Mouse (Mus musculus) hindbrain, postnatal 0 days (tissue): Measurements from ENCODE around the gene Ninl. TPM values are rescaled to one million over a fixed set of nuclear protein-coding genes. Genes with fewer than 3 reads are reported as not detected.

Source experiments
- ATAC-seq: fragments of 200-750 bp; cut with Nextera tagmentation; 2 replicates; pipeline ENCODE4 v1.8.0; 2017; ENCODE audit warnings: mild to moderate bottlenecking, moderate TSS enrichment, moderate library complexity
- DNase-seq: peaks from one replicate; pipeline ENCODE4 v3.0.0-alpha.2; 2015; ENCODE audit warnings: low spot score
- H3K27ac ChIP-seq: fragments of 300-500 bp; sonication (generic); 2 replicates; pipeline ENCODE4 v1.5.1; 2014; ENCODE audit warnings: mild to moderate bottlenecking
- H3K27me3 ChIP-seq: fragments of 300-500 bp; sonication (generic); 2 replicates; pipeline ENCODE4 v1.6.1; 2014; ENCODE audit warnings: low read length, mixed read lengths; ENCODE audit not compliant: insufficient read depth
- H3K36me3 ChIP-seq: fragments of 300-500 bp; sonication (generic); 2 replicates; pipeline ENCODE4 v1.6.1; 2014; ENCODE audit warnings: low read length, mixed read lengths; ENCODE audit not compliant: insufficient read depth
- H3K4me1 ChIP-seq: fragments of 300-500 bp; sonication (generic); 2 replicates; pipeline ENCODE4 v1.6.1; 2014; ENCODE audit warnings: antibody characterized with exemption, low read length, mixed read lengths; ENCODE audit not compliant: insufficient read depth
- H3K4me2 ChIP-seq: fragments of 300-500 bp; sonication (generic); 2 replicates; pipeline ENCODE4 v1.6.1; 2014; ENCODE audit warnings: low read depth, mild to moderate bottlenecking, low read length, moderate library complexity, mixed read lengths
- H3K4me3 ChIP-seq: fragments of 300-500 bp; sonication (generic); 2 replicates; pipeline ENCODE4 v1.5.1; 2014; ENCODE audit warnings: low read length
- H3K9ac ChIP-seq: fragments of 300-500 bp; sonication (generic); replicated peaks from 2 replicates; pipeline ENCODE4 v1.6.1; 2014; ENCODE audit warnings: mild to moderate bottlenecking, low read length, moderate library complexity, mixed read lengths
- H3K9me3 ChIP-seq: fragments of 300-500 bp; sonication (generic); 2 replicates; pipeline ENCODE4 v1.6.1; 2016; ENCODE audit warnings: low read length, mixed read lengths
- CTCF ChIP-seq: IDR thresholded peaks from 2 replicates; pipeline ENCODE4 v1.5.1; 2016; ENCODE audit warnings: antibody characterized with exemption, control low read depth, low read depth
- WGBS: fragments of 180-500 bp; shearing (Covaris S2); extraction: QIAGEN DNeasy Blood & Tissue Kit; methylation state at CpG from one replicate; pipeline ENCODE4 v1.1.7; 2014; 5-methylcytosine and 5-hydroxymethylcytosine counted together
- polyA plus RNA-seq: library from polyadenylated mRNA; unstranded; fragments of >200 nt; fragmentation: Nextera tagmentation; extraction: Ambion mirVana; gene quantifications from 2 replicates; pipeline ENCODE4 v1.2.1, GENCODE M21; 2015
- total RNA-seq: library from RNA; depleted of rRNA; stranded (reverse); fragments of >200 nt; gene quantifications from 2 replicates; pipeline ENCODE4 v1.2.3, GENCODE M21; 2014

Gene Ninl
- total and polyA plus RNA-seq, 2 experiments from 2014 or later: 2.7 to 3.1 TPM

- no peak for TF ChIP-seq CTCF
- ATAC-seq: no peak
- Histone ChIP-seq H3K9ac (no peak overlapping the region), H3K4me1 (no peaks in the 10 kb centered on the region), H3K9me3 (no peaks in the 10 kb centered on the region), H3K27ac (no peak overlapping the region), H3K27me3 (no peaks in the 10 kb centered on the region), H3K36me3 (no peaks in the 10 kb centered on the region), H3K4me2 (no peak overlapping the region), H3K4me3 (no peak overlapping the region)
- DNase-seq: no peak
- WGBS: 94% methylated on average over 5 of the region's 5 CpGs
Observed at GRCm38 (mm10) chr2:150944017-150944416, 95.2 kb downstream of the Ninl start.

- H3K36me3 ChIP-seq: 0 out of 2 replicates have a peak, but pooled peaks cover 8% of the 10 kb centered on the region
- no peak overlapping the region for H3K9ac ChIP-seq
- no peak for DNase-seq
- H3K4me3 ChIP-seq: no peak overlapping the region
- H3K27ac ChIP-seq: no peak overlapping the region
- no peaks in the 10 kb centered on the region for H3K9me3 ChIP-seq
- ATAC-seq: no peak
- H3K4me2 ChIP-seq: no peak overlapping the region
- H3K27me3 ChIP-seq: no peaks in the 10 kb centered on the region
- H3K4me1 ChIP-seq: no peaks in the 10 kb centered on the region
- 96% methylated on average over 4 of the region's 4 CpGs for WGBS
- TF ChIP-seq CTCF: no peak
Observed at GRCm38 (mm10) chr2:150934659-150935058, 104.5 kb downstream of the Ninl start.

- TF ChIP-seq CTCF: no peak
- DNase-seq: no peak
- no peak overlapping the region for H3K4me3 ChIP-seq
- H3K27ac ChIP-seq: no peak overlapping the region
- ATAC-seq: no peak
- no peaks in the 10 kb centered on the region for H3K9me3 ChIP-seq
- no peak overlapping the region for H3K4me2 ChIP-seq
- 0 out of 2 replicates have a peak, but pooled peaks cover 8% of the 10 kb centered on the region for H3K36me3 ChIP-seq
- H3K9ac ChIP-seq: no peak overlapping the region
- no peaks in the 10 kb centered on the region for H3K27me3 ChIP-seq
- WGBS: 84% methylated on average over 19 of the region's 19 CpGs
- no peaks in the 10 kb centered on the region for H3K4me1 ChIP-seq
Observed at GRCm38 (mm10) chr2:150933482-150933881, 105.7 kb downstream of the Ninl start.

GRCm38 (mm10) chr2:150930806-150931205 is 108.4 kb downstream of the Ninl start:
- no peaks in the 10 kb centered on the region for H3K4me1 ChIP-seq
- H3K9ac ChIP-seq: no peak overlapping the region
- 41% methylated on average over 3 of the region's 3 CpGs for WGBS
- 0 out of 2 replicates have a peak, but pooled peaks cover 6% of the 10 kb centered on the region for H3K36me3 ChIP-seq
- H3K9me3 ChIP-seq: no peaks in the 10 kb centered on the region
- no peaks in the 10 kb centered on the region for H3K27me3 ChIP-seq
- DNase-seq (peak; percentile 46), ATAC-seq (peak; percentile 35; the same call in 1 of the 2 replicates)
- no peak overlapping the region for H3K4me3 ChIP-seq
- no peak overlapping the region for H3K4me2 ChIP-seq
- no peak for TF ChIP-seq CTCF
- no peak overlapping the region for H3K27ac ChIP-seq

- Histone ChIP-seq H3K4me1 (no peaks in the 10 kb centered on the region), H3K9ac (no peak overlapping the region), H3K36me3 (no peaks in the 10 kb centered on the region), H3K9me3 (no peaks in the 10 kb centered on the region), H3K27ac (no peak overlapping the region), H3K27me3 (no peaks in the 10 kb centered on the region), H3K4me3 (no peak overlapping the region), H3K4me2 (no peak overlapping the region)
- DNase-seq (no peak), ATAC-seq (no peak)
- 88% methylated on average over 6 of the region's 6 CpGs for WGBS
- TF ChIP-seq CTCF: no peak
Observed at GRCm38 (mm10) chr2:150929156-150929555, 110.0 kb downstream of the Ninl start.

- DNase-seq (no peak), ATAC-seq (no peak)
- H3K9me3 ChIP-seq: no peaks in the 10 kb centered on the region
- no peak overlapping the region for H3K4me3 ChIP-seq
- no peaks in the 10 kb centered on the region for H3K4me1 ChIP-seq
- no peak overlapping the region for H3K4me2 ChIP-seq
- no peak overlapping the region for H3K9ac ChIP-seq
- H3K36me3 ChIP-seq: no peaks in the 10 kb centered on the region; the same call in 1 of the 2 replicates
- H3K27me3 ChIP-seq: no peaks in the 10 kb centered on the region
- WGBS: 91% methylated on average over 11 of the region's 11 CpGs
- no peak overlapping the region for H3K27ac ChIP-seq
- no peak for TF ChIP-seq CTCF
Observed at GRCm38 (mm10) chr2:150927038-150927720, 112.0 kb downstream of the Ninl start.

GRCm38 (mm10) chr2:150923505-150923904 is 115.7 kb downstream of the Ninl start:
- Histone ChIP-seq H3K27ac (no peak overlapping the region), H3K4me3 (no peak overlapping the region), H3K27me3 (no peaks in the 10 kb centered on the region), H3K9me3 (no peaks in the 10 kb centered on the region), H3K9ac (no peak overlapping the region), H3K4me2 (no peak overlapping the region), H3K36me3 (no peaks in the 10 kb centered on the region; the same call in 1 of the 2 replicates), H3K4me1 (no peaks in the 10 kb centered on the region)
- TF ChIP-seq CTCF: no peak
- 81% methylated on average over 7 of the region's 7 CpGs for WGBS
- ATAC-seq (no peak), DNase-seq (no peak)
